Mouse (Mus musculus) lung, embryonic 16.5 days (tissue): ENCODE measurements around the gene Nek6. TPM values are rescaled to one million over a fixed set of nuclear protein-coding genes. Genes with fewer than 3 reads are reported as not detected.
A peak's percentile ranks its signal among the peaks of the same experiment; 100 is the strongest.

Experiments
- ATAC-seq: fragments of 200-750 bp; cut with Nextera tagmentation; 2 replicates; pipeline ENCODE4 v1.8.0; 2017; ENCODE audit warnings: low read depth, mild to moderate bottlenecking, moderate library complexity
- H3K27ac ChIP-seq: fragments of 300-500 bp; sonication (generic); 2 replicates; pipeline ENCODE4 v1.5.1; 2014; ENCODE audit warnings: mild to moderate bottlenecking, control low read depth, low read length
- H3K27me3 ChIP-seq: fragments of 300-500 bp; sonication (generic); 2 replicates; pipeline ENCODE4 v1.6.1; 2014; ENCODE audit warnings: low read depth, low read length, mixed read lengths; ENCODE audit not compliant: control insufficient read depth, insufficient read depth
- H3K36me3 ChIP-seq: fragments of 300-500 bp; sonication (generic); 2 replicates; pipeline ENCODE4 v1.6.1; 2014; ENCODE audit warnings: low read length; ENCODE audit not compliant: control insufficient read depth, insufficient read depth
- H3K4me1 ChIP-seq: fragments of 300-500 bp; sonication (generic); replicated peaks from 2 replicates; pipeline ENCODE4 v1.6.1; 2014; ENCODE audit warnings: low read length, mixed read lengths; ENCODE audit not compliant: control insufficient read depth, insufficient read depth
- H3K4me2 ChIP-seq: fragments of 300-500 bp; sonication (generic); 2 replicates; pipeline ENCODE4 v1.6.1; 2014; ENCODE audit warnings: low read depth, low read length, control low read depth
- H3K4me3 ChIP-seq: fragments of 300-500 bp; sonication (generic); 2 replicates; pipeline ENCODE4 v1.5.1; 2014; ENCODE audit warnings: mild to moderate bottlenecking, low read length, control low read depth
- H3K9ac ChIP-seq: fragments of 300-500 bp; sonication (generic); 2 replicates; pipeline ENCODE4 v1.6.1; 2014; ENCODE audit warnings: low read length, control low read depth
- H3K9me3 ChIP-seq: fragments of 300-500 bp; sonication (generic); 2 replicates; pipeline ENCODE4 v1.6.1; 2016; ENCODE audit warnings: low read length; ENCODE audit not compliant: control insufficient read depth
- WGBS: fragments of 180-500 bp; shearing (Covaris S2); extraction: QIAGEN DNeasy Blood & Tissue Kit; methylation state at CpG from one replicate; pipeline ENCODE4 v1.1.7; 2014; 5-methylcytosine and 5-hydroxymethylcytosine counted together
- microRNA-seq: library from miRNA; unstranded; fragments of <30 nt; microRNA quantifications from one replicate; pipeline ENCODE4, GENCODE M21; 2016
- polyA plus RNA-seq: library from polyadenylated mRNA; unstranded; fragments of >200 nt; fragmentation: Nextera tagmentation; extraction: Ambion mirVana; gene quantifications from 2 replicates; pipeline ENCODE4 v1.2.1, GENCODE M21; 2015

The Nek6 gene
- polyA plus RNA-seq, 1 experiment from 2014 or later: 122 TPM

DNA sequence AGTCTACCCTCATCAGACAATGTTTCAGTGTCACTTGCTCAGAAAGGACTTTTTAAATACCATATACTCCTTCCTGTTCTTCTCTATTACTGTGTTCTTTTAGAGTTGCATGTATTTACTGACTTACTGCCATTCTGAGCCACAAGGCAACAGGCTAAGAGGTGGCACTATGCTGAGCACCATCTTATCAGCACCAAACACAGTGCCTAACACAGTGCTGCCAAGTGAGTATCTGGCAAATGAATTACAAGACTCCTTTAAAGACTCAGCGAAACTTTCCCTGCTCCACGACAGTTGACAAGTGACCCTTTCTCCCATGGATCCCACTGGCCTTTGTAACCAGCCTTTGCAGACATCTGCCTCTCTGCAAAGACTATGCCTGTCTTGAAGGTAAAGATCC is 119.1 kb downstream of the Nek6 start:
- Histone ChIP-seq H3K36me3 (peaks cover 48% of the 10 kb centered on the region), H3K27ac (no peak overlapping the region), H3K9ac (no peak overlapping the region), H3K27me3 (no peaks in the 10 kb centered on the region), H3K4me3 (no peak overlapping the region), H3K4me2 (no peak overlapping the region), H3K9me3 (no peaks in the 10 kb centered on the region), H3K4me1 (no peaks in the 10 kb centered on the region)
- no peak for ATAC-seq
- 91% methylated on average over 2 of the region's 2 CpGs for WGBS

DNA sequence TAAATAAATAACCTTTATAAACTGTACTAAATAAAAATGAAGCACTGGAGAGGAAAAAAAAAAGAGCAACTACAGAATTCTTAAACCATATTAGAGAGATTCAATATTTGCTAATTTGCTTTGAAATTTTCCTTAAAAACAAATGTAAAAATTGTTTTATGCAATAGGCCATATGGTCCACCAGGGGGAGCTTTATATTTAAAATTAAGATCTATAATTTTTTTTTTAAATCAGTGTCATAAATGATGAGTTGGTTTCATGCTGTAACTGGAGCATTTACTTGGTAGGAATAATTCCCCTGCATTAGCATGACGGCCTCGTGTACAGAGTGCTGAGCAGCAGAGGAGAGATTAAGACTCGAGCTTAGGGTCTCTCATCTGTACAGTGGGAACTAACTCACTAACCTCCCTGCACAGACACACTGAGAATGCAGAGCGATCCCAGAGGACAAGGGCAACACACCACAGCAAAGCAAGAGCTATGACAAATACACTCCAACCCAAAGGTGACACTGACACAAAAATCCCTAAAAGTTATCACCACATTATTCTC is 126.3 kb downstream of the Nek6 start:
- Histone ChIP-seq H3K4me3 (no peak overlapping the region), H3K9ac (no peak overlapping the region)

DNA sequence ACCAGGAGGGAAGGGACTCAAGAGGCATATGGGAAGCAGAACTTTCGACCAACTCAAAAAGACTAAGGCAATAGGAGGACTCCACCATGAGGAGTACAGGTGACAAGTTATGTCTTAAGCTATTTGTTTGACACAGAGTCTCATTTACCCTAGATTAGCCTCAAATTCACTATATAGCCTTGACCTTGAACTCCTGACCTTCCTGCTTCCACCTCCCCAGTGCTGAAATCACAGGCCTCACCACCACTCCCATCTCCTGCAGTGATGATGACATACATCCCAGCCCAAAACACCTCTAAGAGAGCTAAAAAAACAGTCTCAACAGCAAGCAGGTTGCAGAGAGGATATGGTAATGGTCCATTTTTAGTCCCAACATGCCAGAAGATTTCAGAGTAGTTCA is 130.3 kb downstream of the Nek6 start:
- H3K27ac ChIP-seq: no peak overlapping the region
- ATAC-seq: no peak
- peaks cover 32% of the 10 kb centered on the region for H3K36me3 ChIP-seq
- H3K4me1 ChIP-seq: peaks cover 12% of the 10 kb centered on the region
- H3K4me3 ChIP-seq: no peak overlapping the region
- H3K4me2 ChIP-seq: no peak overlapping the region
- H3K9me3 ChIP-seq: no peaks in the 10 kb centered on the region
- 84% methylated on average over 1 of the region's 1 CpGs for WGBS
- H3K27me3 ChIP-seq: no peaks in the 10 kb centered on the region
- no peak overlapping the region for H3K9ac ChIP-seq

More for the DNA sequence above, 126.3 kb downstream of the Nek6 start:
- Histone ChIP-seq H3K36me3 (peaks cover 44% of the 10 kb centered on the region), H3K4me1 (peaks cover 4% of the 10 kb centered on the region), H3K9me3 (no peaks in the 10 kb centered on the region), H3K4me2 (no peak overlapping the region), H3K27ac (no peak overlapping the region), H3K27me3 (no peaks in the 10 kb centered on the region)
- ATAC-seq: no peak
- 75% methylated on average over 4 of the region's 4 CpGs for WGBS

DNA sequence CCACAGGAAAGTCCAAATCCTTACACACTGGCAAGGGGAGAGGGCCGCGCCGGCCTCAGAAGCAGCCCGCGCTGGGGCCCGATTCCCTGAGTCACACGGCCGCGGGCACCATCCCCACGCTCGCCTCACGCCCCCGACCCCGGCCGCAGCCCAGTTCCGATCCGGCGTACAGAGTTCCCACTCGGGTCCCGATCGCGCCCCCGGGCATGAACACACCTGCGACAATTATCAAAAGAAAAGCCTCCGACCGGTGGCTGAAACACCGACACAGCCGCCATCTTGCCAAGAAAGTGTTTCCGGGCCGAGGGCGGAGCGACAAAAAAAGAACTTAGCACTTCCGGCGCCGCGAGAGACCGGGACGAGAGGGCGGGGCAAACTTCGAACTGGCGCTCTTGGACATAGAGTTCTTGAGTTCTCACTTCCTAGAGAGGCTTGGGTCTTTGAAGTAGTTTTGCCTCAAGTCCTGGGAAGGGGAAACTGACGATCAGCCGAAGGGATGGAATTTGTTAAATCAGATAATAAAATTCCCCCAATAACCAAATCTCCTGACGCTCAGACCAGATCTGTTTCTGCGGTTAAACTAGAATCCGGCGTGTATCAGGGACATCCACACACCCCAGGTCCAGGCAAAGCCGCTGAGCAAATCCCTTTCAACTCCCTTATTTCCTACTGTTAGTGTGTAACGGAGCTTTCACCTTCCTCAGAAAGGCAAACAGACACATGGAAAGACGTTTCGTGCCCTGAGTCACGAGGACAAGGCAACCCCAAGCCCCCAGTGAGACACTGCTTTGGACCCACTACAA is 132.4 kb downstream of the Nek6 start, which contains the start of gene Psmb7:
Gene Psmb7, minus strand, starts transcription at position 463 of the 803 bp plus-strand sequence.
- Histone ChIP-seq H3K9me3 (no peaks in the 10 kb centered on the region), H3K27me3 (no peaks in the 10 kb centered on the region), H3K36me3 (peaks cover 20% of the 10 kb centered on the region), H3K4me1 (peaks cover 12% of the 10 kb centered on the region), H3K4me3 (peak within 1 kb of the TSS; percentile 98), H3K27ac (peak within 1 kb of the TSS; percentile 46; the same call in 1 of the 2 replicates), H3K4me2 (peak within 1 kb of the TSS; percentile 92), H3K9ac (peak within 1 kb of the TSS; percentile 94)
- 2% methylated on average over 52 of the region's 52 CpGs for WGBS
- peak; percentile 90 for ATAC-seq

Small RNA genes lying within 50 kb of the gene (microRNA-seq; reads per million reads assigned to microRNA genes)
- gene Gm27634: not detected

Other genes starting within 250 kb of the Nek6 start
- gene Dennd1a, start 224.3 kb upstream of the Nek6 start, polyA plus RNA-seq: 11.0 and 11.7 TPM in 2 replicates
- gene Lhx2, start 172.4 kb upstream of the Nek6 start, polyA plus RNA-seq: not detected in 2 replicates
- gene Psmb7, start 132.4 kb downstream of the Nek6 start, polyA plus RNA-seq: 227 and 238 TPM in 2 replicates
- gene Nr5a1, start 202.9 kb downstream of the Nek6 start, polyA plus RNA-seq: 0.21 TPM in 1 of 2 replicates, not detected in the other